Mouse (Mus musculus) embryonic facial prominence, embryonic 13.5 days (tissue): ENCODE results near the gene Dnajc30. TPM values are rescaled to one million over a fixed set of nuclear protein-coding genes. Genes with fewer than 3 reads are reported as not detected.
A peak's percentile ranks its signal among the peaks of the same experiment; 100 is the strongest.

Experiments
- ATAC-seq: fragments of 200-750 bp; cut with Nextera tagmentation; 2 replicates; pipeline ENCODE4 v1.8.0; 2017; ENCODE audit warnings: low read depth; ENCODE audit not compliant: insufficient number of reproducible peaks, insufficient read depth, low FRiP score, low TSS enrichment
- H3K27ac ChIP-seq: fragments of 300-500 bp; sonication (generic); 2 replicates; pipeline ENCODE4 v1.5.1; 2015; ENCODE audit warnings: moderate library complexity, mild to moderate bottlenecking, inconsistent platforms
- H3K27me3 ChIP-seq: fragments of 300-500 bp; sonication (generic); 2 replicates; pipeline ENCODE4 v1.6.1; 2015; ENCODE audit warnings: mild to moderate bottlenecking, inconsistent platforms
- H3K36me3 ChIP-seq: fragments of 300-500 bp; sonication (generic); 2 replicates; pipeline ENCODE4 v1.6.1; 2015; ENCODE audit warnings: mild to moderate bottlenecking, inconsistent platforms
- H3K4me1 ChIP-seq: fragments of 300-500 bp; sonication (generic); 2 replicates; pipeline ENCODE4 v1.6.1; 2015; ENCODE audit warnings: inconsistent platforms
- H3K4me2 ChIP-seq: fragments of 300-500 bp; sonication (generic); 2 replicates; pipeline ENCODE4 v1.6.1; 2015; ENCODE audit warnings: moderate library complexity, mild to moderate bottlenecking, inconsistent platforms
- H3K4me3 ChIP-seq: fragments of 300-500 bp; sonication (generic); 2 replicates; pipeline ENCODE4 v1.5.1; 2015; ENCODE audit warnings: mild to moderate bottlenecking, inconsistent platforms
- H3K9ac ChIP-seq: fragments of 300-500 bp; sonication (generic); 2 replicates; pipeline ENCODE4 v1.6.1; 2015; ENCODE audit warnings: mild to moderate bottlenecking, inconsistent platforms
- H3K9me3 ChIP-seq: fragments of 300-500 bp; sonication (generic); 2 replicates; pipeline ENCODE4 v1.6.1; 2016; ENCODE audit warnings: inconsistent platforms
- WGBS: fragments of 180-500 bp; shearing (Covaris S2); methylation state at CpG from one replicate; pipeline ENCODE4 v1.1.7; 2015; ENCODE audit warnings: mixed read lengths; 5-methylcytosine and 5-hydroxymethylcytosine counted together
- polyA plus RNA-seq: library from polyadenylated mRNA; unstranded; fragments of >200 nt; fragmentation: Nextera tagmentation; extraction: Ambion mirVana; gene quantifications from 2 replicates; pipeline ENCODE4 v1.2.1, GENCODE M21; 2015

Gene Dnajc30
- polyA plus RNA-seq, 1 experiment from 2014 or later, result 38.8 TPM

DNA sequence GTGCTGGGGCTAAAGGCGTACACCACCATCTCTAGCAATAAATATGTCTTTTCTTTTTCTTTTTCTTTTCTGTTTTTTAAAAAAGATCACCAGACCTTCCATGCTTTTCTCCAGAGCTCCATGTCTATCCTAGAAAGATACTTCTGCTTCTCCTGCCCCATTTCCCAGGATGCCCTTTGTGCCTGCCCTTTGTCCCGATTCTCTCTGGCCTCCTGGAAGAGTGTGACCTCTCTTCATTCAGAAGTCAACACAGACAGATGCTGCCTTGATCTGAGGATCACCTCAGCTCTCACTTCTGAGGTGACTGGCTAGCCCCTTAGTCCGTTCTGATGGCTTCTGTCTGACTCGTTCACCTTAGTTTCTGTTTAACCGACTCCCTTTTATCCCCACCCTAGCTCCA is 16.5 kb downstream of the Dnajc30 start:
- ATAC-seq, result no peak
- peaks cover 10% of the 10 kb centered on the region for H3K4me1 ChIP-seq
- no peak overlapping the region for H3K4me2 ChIP-seq
- H3K27ac ChIP-seq, result no peak overlapping the region
- H3K36me3 ChIP-seq, result peaks cover 7% of the 10 kb centered on the region
- no peaks in the 10 kb centered on the region for H3K9me3 ChIP-seq
- no peaks in the 10 kb centered on the region for H3K27me3 ChIP-seq
- no peak overlapping the region for H3K4me3 ChIP-seq
- 86% methylated on average over 5 of the region's 5 CpGs for WGBS
- no peak overlapping the region for H3K9ac ChIP-seq

DNA sequence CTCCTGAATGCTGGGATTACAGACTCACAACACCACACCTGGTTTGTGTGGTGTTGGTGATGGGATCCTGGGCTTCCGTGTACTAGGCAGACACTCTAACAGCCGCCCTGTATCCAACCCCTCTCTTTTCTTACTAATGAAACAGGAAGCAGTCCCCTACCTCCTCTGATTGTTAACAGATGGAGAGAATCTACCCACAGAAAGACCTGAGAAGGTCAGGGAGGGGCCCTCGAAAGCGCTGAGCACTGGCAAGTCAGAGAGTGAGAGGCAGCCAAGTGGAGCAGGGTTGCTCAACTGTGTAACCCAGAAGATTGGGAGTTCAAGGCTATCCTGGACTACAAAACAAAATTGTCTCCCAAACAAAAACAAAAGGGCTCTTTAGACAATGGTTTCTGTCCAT is 22.9 kb downstream of the Dnajc30 start:
- Histone ChIP-seq H3K27ac (no peak overlapping the region), H3K4me3 (no peak overlapping the region), H3K27me3 (peaks cover 37% of the 10 kb centered on the region), H3K36me3 (no peaks in the 10 kb centered on the region), H3K4me1 (0 out of 2 replicates have a peak, but pooled peaks cover 5% of the 10 kb centered on the region), H3K4me2 (no peak overlapping the region), H3K9me3 (no peaks in the 10 kb centered on the region), H3K9ac (no peak overlapping the region)
- no peak for ATAC-seq
- WGBS, result 24% methylated on average over 4 of the region's 4 CpGs

DNA sequence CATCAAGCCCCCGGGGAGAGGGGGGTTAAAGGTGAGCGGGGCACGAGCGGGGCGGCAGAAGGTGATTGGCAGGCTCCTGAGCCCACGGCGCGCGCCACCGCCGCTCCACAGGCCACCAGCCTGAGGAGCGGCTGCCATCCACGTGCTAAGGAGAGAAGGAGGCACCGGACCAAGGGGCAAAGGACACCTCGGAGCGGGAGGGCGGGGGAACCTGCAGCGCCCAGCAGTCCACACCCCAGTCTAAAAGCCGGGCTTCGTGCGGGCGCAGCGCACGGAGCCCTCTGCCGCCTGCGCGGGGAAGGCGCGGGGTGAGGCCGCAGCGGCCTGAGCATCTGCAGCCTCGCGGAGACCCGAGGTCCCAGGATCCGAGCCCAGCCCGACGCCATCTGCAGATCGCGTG is 25.7 kb downstream of the Dnajc30 start, which contains the start of gene Mlxipl:
Mlxipl (plus strand) TSS at position 238 of the 400 bp plus-strand sequence.
- Histone ChIP-seq H3K4me3 (peak within 1 kb of the TSS; percentile 35), H3K36me3 (no peaks in the 10 kb centered on the region), H3K9me3 (no peaks in the 10 kb centered on the region), H3K4me1 (0 out of 2 replicates have a peak, but pooled peaks cover 5% of the 10 kb centered on the region), H3K4me2 (peak within 1 kb of the TSS; percentile 59), H3K9ac (peak within 1 kb of the TSS; percentile 68), H3K27ac (no peak within 1 kb of the TSS), H3K27me3 (peaks cover 48% of the 10 kb centered on the region)
- no peak for ATAC-seq
- 1% methylated on average over 39 of the region's 39 CpGs for WGBS

DNA sequence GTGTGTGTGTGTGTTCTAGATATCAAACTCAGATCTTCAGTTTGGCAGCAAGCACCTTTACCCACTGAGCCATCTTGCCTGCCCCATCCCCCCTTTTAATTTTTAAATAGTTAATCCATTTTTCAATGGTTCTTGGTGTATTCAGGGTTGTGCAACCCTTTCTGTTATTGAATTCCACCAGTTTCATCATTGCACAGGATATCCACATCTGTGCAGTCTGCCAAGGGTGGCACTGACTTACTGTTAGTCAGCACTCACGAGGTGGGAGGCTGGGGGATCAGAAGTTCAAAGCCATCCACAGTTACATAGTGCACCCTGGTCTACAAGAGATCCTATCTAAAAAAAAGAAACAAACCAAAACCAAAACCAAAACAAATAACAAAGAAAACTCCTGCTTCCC is 37.0 kb downstream of the Dnajc30 start:
- 0 out of 2 replicates have a peak, but pooled peaks cover 2% of the 10 kb centered on the region for H3K9me3 ChIP-seq
- no peak overlapping the region for H3K4me3 ChIP-seq
- no peak for ATAC-seq
- no peaks in the 10 kb centered on the region for H3K36me3 ChIP-seq
- no peak overlapping the region for H3K4me2 ChIP-seq
- no peaks in the 10 kb centered on the region for H3K4me1 ChIP-seq
- no peak overlapping the region for H3K9ac ChIP-seq
- 63% methylated on average over 1 of the region's 1 CpGs for WGBS
- no peak overlapping the region for H3K27ac ChIP-seq
- H3K27me3 ChIP-seq, result peaks cover 14% of the 10 kb centered on the region

DNA sequence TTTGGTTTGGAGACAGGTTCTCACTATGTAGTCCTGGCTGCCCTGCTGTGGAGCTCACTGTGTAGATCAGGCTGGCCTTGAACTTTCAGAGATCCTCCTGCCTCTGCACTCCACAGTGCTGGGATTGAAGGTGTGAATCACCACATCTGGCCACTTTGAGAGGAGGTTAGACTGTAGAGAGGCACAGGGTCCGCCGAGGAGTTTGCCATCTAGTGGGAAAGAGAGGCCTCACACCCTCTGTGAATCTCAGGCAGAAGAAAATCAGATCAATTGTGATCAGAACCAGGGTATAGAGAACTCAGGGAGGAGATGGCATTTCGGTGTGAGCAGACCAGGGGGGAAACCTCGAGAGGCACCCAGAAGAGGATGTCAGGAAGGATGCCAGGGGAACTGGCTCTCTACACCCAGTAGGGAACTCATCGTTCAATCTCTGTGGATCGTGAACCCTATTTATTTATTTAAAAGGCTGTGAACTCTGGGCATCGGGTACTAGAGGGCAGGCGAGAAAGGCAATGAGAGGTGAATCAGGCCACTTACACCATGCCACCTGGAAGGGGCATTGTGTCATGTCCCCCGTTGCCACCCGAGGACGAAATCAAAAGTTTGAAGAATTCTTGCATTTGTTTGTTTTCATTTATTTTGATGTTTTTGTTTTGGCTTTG is 40.1 kb downstream of the Dnajc30 start:
- Histone ChIP-seq H3K36me3 (no peaks in the 10 kb centered on the region), H3K27ac (no peak overlapping the region), H3K27me3 (peaks cover 45% of the 10 kb centered on the region), H3K9me3 (no peaks in the 10 kb centered on the region), H3K4me1 (peaks cover 18% of the 10 kb centered on the region), H3K4me2 (no peak overlapping the region), H3K4me3 (no peak overlapping the region), H3K9ac (no peak overlapping the region)
- 67% methylated on average over 11 of the region's 11 CpGs for WGBS
- ATAC-seq, result no peak

DNA sequence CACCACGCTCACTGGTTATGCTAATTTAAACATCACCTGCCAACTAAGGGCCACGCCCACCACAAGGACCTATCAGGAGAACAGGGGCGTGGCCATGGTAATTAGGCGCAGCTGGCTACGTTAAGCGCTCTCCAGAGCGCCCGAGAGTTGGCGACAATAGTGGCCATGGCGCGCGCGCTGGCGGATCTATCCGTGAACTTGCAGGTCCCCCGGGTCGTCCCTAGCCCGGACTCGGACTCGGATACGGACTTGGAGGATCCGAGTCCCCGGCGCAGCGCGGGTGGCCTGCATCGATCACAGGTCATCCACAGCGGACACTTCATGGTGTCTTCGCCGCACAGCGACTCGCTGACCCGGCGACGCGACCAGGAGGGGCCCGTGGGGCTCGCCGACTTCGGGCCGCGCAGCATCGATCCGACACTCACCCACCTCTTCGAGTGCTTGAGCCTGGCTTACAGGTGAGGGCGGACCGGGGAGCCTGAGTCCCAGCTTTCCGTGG is 42.8 kb downstream of the Dnajc30 start:
- no peaks in the 10 kb centered on the region for H3K36me3 ChIP-seq
- H3K27ac ChIP-seq, result no peak overlapping the region
- peaks cover 18% of the 10 kb centered on the region for H3K4me1 ChIP-seq
- peak; percentile 63; the same call in 1 of the 2 replicates for ATAC-seq
- under 1% methylated on average over 48 of the region's 48 CpGs for WGBS
- peak overlapping the region; percentile 69 for H3K9ac ChIP-seq
- H3K27me3 ChIP-seq, result peaks cover 59% of the 10 kb centered on the region
- H3K4me2 ChIP-seq, result peak overlapping the region; percentile 95
- H3K4me3 ChIP-seq, result peak overlapping the region; percentile 53
- H3K9me3 ChIP-seq, result no peaks in the 10 kb centered on the region

DNA sequence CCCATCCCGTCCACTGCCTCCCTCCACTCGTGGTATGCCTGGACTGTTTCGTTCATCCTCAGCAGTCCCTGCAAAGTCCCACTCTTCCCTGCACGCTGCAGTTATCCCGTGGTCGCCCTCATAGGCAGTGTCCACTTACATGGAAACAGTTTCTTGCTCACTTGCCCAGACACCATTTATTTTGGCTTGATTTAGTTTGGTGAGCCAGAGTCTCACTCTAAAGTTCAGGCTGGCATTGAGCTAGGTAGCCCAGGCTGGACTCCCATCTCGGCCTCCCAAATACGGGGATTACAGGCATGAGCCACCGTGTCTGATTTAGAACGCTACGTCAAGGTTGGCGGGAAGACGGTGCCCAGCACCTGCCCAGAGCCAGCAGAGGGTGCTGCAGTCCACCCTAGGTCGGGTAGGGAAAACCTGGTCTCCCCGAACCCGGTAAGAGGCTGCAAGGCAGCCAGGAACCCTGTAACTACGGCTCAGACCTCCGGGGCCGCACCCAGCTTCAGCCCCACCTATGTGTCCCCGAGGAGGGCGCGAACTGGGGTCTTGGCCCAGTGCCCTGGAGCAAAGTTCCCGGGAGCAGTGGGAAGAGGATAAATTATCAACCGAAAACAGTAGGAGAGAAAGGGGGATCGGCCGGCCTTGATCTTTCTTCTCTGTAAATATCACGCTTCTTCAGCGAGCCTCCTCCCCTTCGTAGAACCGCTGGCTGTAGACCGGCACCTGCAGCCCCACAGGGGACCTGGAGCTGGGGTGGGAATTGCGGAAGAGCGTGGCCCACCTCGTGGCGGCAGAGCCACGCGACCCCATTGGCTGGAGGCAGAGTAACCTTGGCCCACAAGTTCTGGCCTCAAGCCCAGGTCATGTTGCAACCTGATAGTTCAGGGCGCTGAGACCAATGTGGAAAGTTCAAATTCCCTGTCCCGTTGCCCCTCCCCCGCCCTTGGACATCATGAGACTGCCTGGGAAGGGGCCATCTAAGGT is 43.8 kb downstream of the Dnajc30 start:
- H3K27ac ChIP-seq, result no peak overlapping the region
- H3K36me3 ChIP-seq, result no peaks in the 10 kb centered on the region
- peak overlapping the region; percentile 95 for H3K4me2 ChIP-seq
- WGBS, result 7% methylated on average over 40 of the region's 40 CpGs
- H3K9ac ChIP-seq, result peak overlapping the region; percentile 69; the same call in 1 of the 2 replicates
- H3K4me3 ChIP-seq, result peak overlapping the region; percentile 53
- peaks cover 18% of the 10 kb centered on the region for H3K4me1 ChIP-seq
- peaks cover 59% of the 10 kb centered on the region for H3K27me3 ChIP-seq
- no peaks in the 10 kb centered on the region for H3K9me3 ChIP-seq
- no peak for ATAC-seq

DNA sequence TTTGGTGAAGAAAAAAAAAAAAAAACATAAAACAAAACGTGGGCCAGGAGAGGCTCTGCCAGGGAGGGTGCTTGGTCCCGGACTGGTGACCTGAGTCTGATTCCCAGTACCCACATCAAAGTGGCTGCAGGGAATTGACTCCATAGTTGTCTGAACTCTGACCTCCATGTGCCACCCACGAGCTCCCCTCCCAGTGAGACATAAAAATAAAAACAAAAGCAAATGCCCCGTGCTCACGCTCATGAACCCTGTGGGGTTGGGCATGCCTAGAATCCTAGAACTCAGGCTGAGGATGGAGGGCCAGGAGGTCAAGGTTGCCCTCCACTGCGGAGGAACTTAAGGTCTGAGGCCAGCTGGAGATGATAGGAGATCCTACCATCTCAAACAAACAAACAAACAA is 45.0 kb downstream of the Dnajc30 start:
- Histone ChIP-seq H3K27me3 (peaks cover 59% of the 10 kb centered on the region), H3K27ac (no peak overlapping the region), H3K4me3 (no peak overlapping the region), H3K4me1 (peaks cover 18% of the 10 kb centered on the region), H3K9ac (no peak overlapping the region), H3K4me2 (no peak overlapping the region), H3K9me3 (no peaks in the 10 kb centered on the region), H3K36me3 (no peaks in the 10 kb centered on the region)
- WGBS, result 55% methylated on average over 6 of the region's 6 CpGs
- no peak for ATAC-seq

DNA sequence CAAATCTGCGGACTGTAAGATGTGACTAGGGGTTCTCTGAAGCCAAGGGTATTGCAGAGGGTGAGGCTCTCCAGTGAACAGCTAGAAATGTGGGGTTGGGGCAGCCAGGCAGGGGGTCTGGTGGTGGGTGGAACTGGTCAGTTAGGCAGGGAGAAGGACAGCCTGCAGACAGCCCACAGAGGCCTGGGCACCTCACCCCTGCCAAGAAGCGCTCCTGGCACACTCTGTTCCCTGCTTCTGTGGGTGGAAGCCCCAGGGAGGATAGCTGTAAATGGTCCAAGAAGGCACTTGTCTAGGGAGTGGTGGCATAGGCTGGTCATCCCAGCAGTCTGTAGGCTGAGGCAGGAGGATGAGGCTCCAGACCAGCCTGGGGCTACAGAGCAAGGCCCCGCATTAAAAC is 45.4 kb downstream of the Dnajc30 start:
- Histone ChIP-seq H3K27me3 (peaks cover 59% of the 10 kb centered on the region), H3K9ac (no peak overlapping the region), H3K4me3 (no peak overlapping the region), H3K4me2 (no peak overlapping the region), H3K4me1 (peaks cover 18% of the 10 kb centered on the region), H3K36me3 (no peaks in the 10 kb centered on the region), H3K9me3 (no peaks in the 10 kb centered on the region), H3K27ac (no peak overlapping the region)
- ATAC-seq, result no peak
- WGBS, result 91% methylated on average over 3 of the region's 3 CpGs

DNA sequence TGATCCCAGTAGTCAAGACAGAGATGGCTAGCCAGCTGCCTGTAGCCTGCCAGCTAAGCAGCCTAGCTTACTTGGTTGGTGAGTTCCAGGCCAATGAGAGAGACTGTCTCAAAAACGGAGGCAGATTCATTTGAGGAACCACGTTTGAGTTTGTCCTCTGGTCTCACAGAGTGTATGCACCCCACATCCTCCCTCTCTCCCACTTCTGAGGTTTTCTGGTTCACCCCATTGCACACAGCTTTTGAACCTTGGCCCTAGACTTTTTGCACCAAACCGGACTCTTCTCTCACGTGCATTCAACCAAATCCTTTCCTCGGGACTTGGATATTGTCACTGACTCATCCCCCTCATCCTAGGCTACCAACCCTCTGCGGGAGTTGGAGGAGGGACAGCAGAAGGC is 46.0 kb downstream of the Dnajc30 start:
- no peak overlapping the region for H3K4me2 ChIP-seq
- H3K27ac ChIP-seq, result no peak overlapping the region
- no peaks in the 10 kb centered on the region for H3K36me3 ChIP-seq
- H3K9ac ChIP-seq, result no peak overlapping the region
- peaks cover 54% of the 10 kb centered on the region for H3K27me3 ChIP-seq
- peaks cover 18% of the 10 kb centered on the region for H3K4me1 ChIP-seq
- no peak for ATAC-seq
- no peak overlapping the region for H3K4me3 ChIP-seq
- WGBS, result 73% methylated on average over 6 of the region's 6 CpGs
- no peaks in the 10 kb centered on the region for H3K9me3 ChIP-seq

DNA sequence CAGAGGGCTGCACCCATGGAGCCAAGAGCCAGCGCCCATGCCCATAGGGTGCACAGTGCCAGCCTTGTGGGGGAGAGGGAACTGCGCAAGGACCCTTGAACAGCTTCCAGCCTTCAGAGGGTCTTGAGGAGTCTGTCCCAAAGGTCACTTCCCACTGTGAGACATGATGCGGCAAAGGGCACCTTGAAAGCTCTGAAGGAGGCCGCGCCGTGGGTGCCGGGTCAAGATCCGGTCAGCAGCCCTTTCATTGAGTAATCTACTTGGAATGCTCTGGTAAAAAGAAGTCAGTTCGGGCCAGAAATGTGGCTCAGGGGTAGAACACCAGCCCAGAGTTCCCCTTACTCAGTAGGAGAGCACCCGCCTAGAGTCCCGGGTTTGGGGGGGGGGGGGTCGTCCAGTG is 49.8 kb downstream of the Dnajc30 start:
- peaks cover 2% of the 10 kb centered on the region for H3K4me1 ChIP-seq
- 83% methylated on average over 12 of the region's 12 CpGs for WGBS
- no peak overlapping the region for H3K9ac ChIP-seq
- no peaks in the 10 kb centered on the region for H3K9me3 ChIP-seq
- H3K36me3 ChIP-seq, result no peaks in the 10 kb centered on the region
- H3K27ac ChIP-seq, result no peak overlapping the region
- no peak overlapping the region for H3K4me2 ChIP-seq
- ATAC-seq, result no peak
- no peak overlapping the region for H3K4me3 ChIP-seq
- H3K27me3 ChIP-seq, result peaks cover 17% of the 10 kb centered on the region
